9 mouse cellular contexts compared by ENCODE assay signal in the genomic region with DNA sequence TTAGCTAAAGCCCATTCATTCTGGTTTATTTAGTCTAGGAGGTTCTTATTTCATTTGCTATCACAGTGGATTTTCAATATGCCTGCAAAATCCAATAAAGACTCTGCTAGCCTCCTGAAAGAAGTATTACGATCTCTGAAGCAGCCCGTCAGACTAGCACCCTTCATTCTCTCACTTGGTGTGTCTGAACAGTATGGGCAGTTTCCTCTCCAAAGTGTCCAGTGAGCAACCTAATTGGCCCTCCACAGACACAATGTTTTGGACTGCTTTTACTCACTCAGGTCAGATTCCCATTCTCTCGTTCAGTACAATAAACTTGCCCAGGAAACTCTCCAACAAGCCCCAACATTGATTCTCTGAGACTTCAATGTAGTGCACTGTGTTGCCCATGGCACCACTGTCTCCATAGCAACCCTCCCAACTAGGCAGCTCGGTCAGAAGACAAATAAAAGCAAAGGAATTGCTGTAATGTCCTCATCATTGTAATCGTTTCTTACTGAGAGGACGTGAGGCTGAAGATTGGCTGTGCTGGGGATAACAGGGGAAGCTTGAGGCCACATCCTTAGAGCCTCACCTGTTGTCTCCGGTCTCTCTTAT.
DNase-seq lines count a peak whose midpoint lies in the region; ATAC-seq and TF ChIP-seq lines count a peak whose summit lies in the region.
"Had no signal": no experiment of that assay in that cellular context is flagged by ENCODE, and none has a peak within 500 bp of the region (broad histone marks: within the 10 kb centered on the region; RNA-seq: fewer than 3 reads in every experiment).

No protein-coding gene starts in this region.

- 46% methylated on average over 7 of the region's 7 CpGs for WGBS in hindbrain, embryonic 10.5 days
- 26% methylated on average over 7 of the region's 7 CpGs for WGBS in midbrain, postnatal 0 days

- H3K4me3 ChIP-seq in hindbrain, embryonic 10.5 days = no peak overlapping the region
- no peak overlapping the region for H3K4me3 ChIP-seq in midbrain, postnatal 0 days (ENCODE audit: low read depth, low read length)
- H3K4me3 ChIP-seq: liver, embryonic 15.5 days had no signal

- peak; percentile 71 for DNase-seq in heart, adult 11 months
- DNase-seq in heart, postnatal 36 days = no peak
- peak; percentile 60 for DNase-seq in embryo, embryonic 10 days (ENCODE audit: low spot score)
- DNase-seq in hindbrain, embryonic 10.5 days (ENCODE audit: low spot score) = peak; percentile 40
- DNase-seq in midbrain, postnatal 0 days (ENCODE audit: low spot score) = peak; percentile 76
- no peak for DNase-seq in yolk sac, embryonic 10.5 days (ENCODE audit: low spot score)
- no peak for DNase-seq in heart, postnatal 4 days
- DNase-seq in kidney, postnatal 10 days = no peak

- H3K36me3 ChIP-seq in hindbrain, embryonic 10.5 days = no peaks in the 10 kb centered on the region
- H3K36me3 ChIP-seq in midbrain, postnatal 0 days (ENCODE audit: insufficient read depth, low read length) = no peaks in the 10 kb centered on the region
- H3K36me3 ChIP-seq: liver, embryonic 15.5 days had no signal

- intact Hi-C loops in heart, postnatal 36 days (cut with DNase I) = no loop called here

- no peaks in the 10 kb centered on the region; the same call in 1 of the 2 replicates for H3K27me3 ChIP-seq in hindbrain, embryonic 10.5 days (ENCODE audit: insufficient read depth, poor library complexity, severe bottlenecking)
- H3K27me3 ChIP-seq in midbrain, postnatal 0 days (ENCODE audit: insufficient read depth, low read length) = no peaks in the 10 kb centered on the region
- H3K27me3 ChIP-seq: liver, embryonic 15.5 days had no signal

- H3K9me3 ChIP-seq in hindbrain, embryonic 10.5 days = peaks cover 4% of the 10 kb centered on the region; the same call in 1 of the 2 replicates
- H3K9me3 ChIP-seq in midbrain, postnatal 0 days (ENCODE audit: low read length) = peaks cover 9% of the 10 kb centered on the region; the same call in 1 of the 2 replicates
- H3K9me3 ChIP-seq: liver, embryonic 15.5 days had no signal

- peak; percentile 73 for ATAC-seq in midbrain, postnatal 0 days (ENCODE audit: low FRiP score)

- TF ChIP-seq CTCF in midbrain, postnatal 0 days (IDR thresholded peaks at IDR 0.05) = no peak

- H3K4me2 ChIP-seq in midbrain, postnatal 0 days (ENCODE audit: low read depth, low read length, poor library complexity, severe bottlenecking) = no peak overlapping the region
- H3K4me2 ChIP-seq: liver, embryonic 15.5 days had no signal

- H3K4me1 ChIP-seq in hindbrain, embryonic 10.5 days (replicated peaks) = peaks cover 15% of the 10 kb centered on the region
- H3K4me1 ChIP-seq in midbrain, postnatal 0 days (ENCODE audit: insufficient read depth, low read length) = no peaks in the 10 kb centered on the region; the same call in 1 of the 2 replicates
- H3K4me1 ChIP-seq: liver, embryonic 15.5 days had no signal

- no peak overlapping the region for H3K27ac ChIP-seq in hindbrain, embryonic 10.5 days
- H3K27ac ChIP-seq in midbrain, postnatal 0 days (ENCODE audit: low read depth, low read length) = no peak overlapping the region
- H3K27ac ChIP-seq: liver, embryonic 15.5 days had no signal

- H3K9ac ChIP-seq in midbrain, postnatal 0 days (replicated peaks; ENCODE audit: low read length, poor library complexity, severe bottlenecking) = 0 out of 2 replicates have a peak overlapping the region, but pooled peaks have one; percentile 20
- H3K9ac ChIP-seq: liver, embryonic 15.5 days had no signal

Comparison
In these comparisons a context has a peak if more than half of its experiments do, and no peak if none do; other contexts are left out.
1. DNase-seq: peak in heart, adult 11 months (single experiment), embryo, embryonic 10 days (single experiment), hindbrain, embryonic 10.5 days (single experiment) and midbrain, postnatal 0 days (single experiment); none in heart, postnatal 36 days (0 of 2), yolk sac, embryonic 10.5 days (single experiment), heart, postnatal 4 days (single experiment) and kidney, postnatal 10 days (single experiment).